Mouse (Mus musculus): ENCODE measurements at regions not wholly inside any gene's neighbourhood (a gene's known extent, or its start where the extent isn't known, plus 50 kb on each side); places are given as distances from the start of the nearest gene placed in this dataset.
A peak's percentile ranks its signal among the peaks of the same experiment; 100 is the strongest.
"Not testable (repeated sequence)": the region's sequence is repeated elsewhere in the genome, so short reads cannot be mapped to it uniquely, and the experiment has no call there.

GRCm38 (mm10) chrX:50602881-50603280 is 174.6 kb upstream of the Olfr1324 start:
- ATAC-seq (ENCODE audit: insufficient number of reproducible peaks, low FRiP score); H3K27ac ChIP-seq (ENCODE audit: poor library complexity, severe bottlenecking); H3K27me3 ChIP-seq (replicated peaks); H3K9me3 ChIP-seq (replicated peaks); H3K4me1 ChIP-seq (replicated peaks); H3K9ac ChIP-seq: not testable (repeated sequence)
- Histone ChIP-seq H3K4me3 (peak overlapping the region; percentile 23; the same call in 1 of the 2 replicates), H3K36me3 (peaks cover 33% of the 10 kb centered on the region), H3K4me2 (peak overlapping the region; percentile 55)
- 67% methylated on average over 3 of the region's 3 CpGs for WGBS

GRCm38 (mm10) chrX:50602461-50602875 is 174.2 kb upstream of the Olfr1324 start:
- H3K9ac ChIP-seq; H3K27me3 ChIP-seq (replicated peaks); ATAC-seq (ENCODE audit: insufficient number of reproducible peaks, low FRiP score); H3K4me1 ChIP-seq (replicated peaks); H3K9me3 ChIP-seq (replicated peaks); H3K27ac ChIP-seq (ENCODE audit: poor library complexity, severe bottlenecking): not testable (repeated sequence)
- H3K4me3 ChIP-seq: peak overlapping the region; percentile 23; the same call in 1 of the 2 replicates
- H3K36me3 ChIP-seq: peaks cover 34% of the 10 kb centered on the region
- 72% methylated on average over 9 of the region's 9 CpGs for WGBS
- peak overlapping the region; percentile 55 for H3K4me2 ChIP-seq

- not testable (repeated sequence) for H3K27me3 ChIP-seq (replicated peaks); H3K27ac ChIP-seq (ENCODE audit: poor library complexity, severe bottlenecking); H3K9me3 ChIP-seq (replicated peaks); H3K9ac ChIP-seq; H3K4me1 ChIP-seq (replicated peaks)
- 56% methylated on average over 3 of the region's 3 CpGs for WGBS
- Histone ChIP-seq H3K4me2 (peak overlapping the region; percentile 46), H3K4me3 (peak overlapping the region; percentile 10), H3K36me3 (peaks cover 39% of the 10 kb centered on the region)
- ATAC-seq (ENCODE audit: insufficient number of reproducible peaks, low FRiP score): 0 out of 2 replicates have a peak, but pooled peaks have one; percentile 36
These were observed 172.0 kb upstream of the Olfr1324 start for GRCm38 (mm10) chrX:50600262-50600661.

GRCm38 (mm10) chrX:50599780-50600179 is 171.5 kb upstream of the Olfr1324 start:
- 65% methylated on average over 4 of the region's 4 CpGs for WGBS
- no peaks in the 10 kb centered on the region for H3K27me3 ChIP-seq (replicated peaks)
- H3K27ac ChIP-seq (ENCODE audit: poor library complexity, severe bottlenecking): no peak overlapping the region
- ATAC-seq (ENCODE audit: insufficient number of reproducible peaks, low FRiP score): no peak
- H3K9ac ChIP-seq: no peak overlapping the region
- H3K4me2 ChIP-seq: peak overlapping the region; percentile 46
- peak overlapping the region; percentile 10 for H3K4me3 ChIP-seq
- H3K36me3 ChIP-seq: peaks cover 39% of the 10 kb centered on the region
- no peaks in the 10 kb centered on the region for H3K4me1 ChIP-seq (replicated peaks)
- no peaks in the 10 kb centered on the region for H3K9me3 ChIP-seq (replicated peaks)

GRCm38 (mm10) chrX:50597626-50598025 is 169.3 kb upstream of the Olfr1324 start:
- H3K27ac ChIP-seq (ENCODE audit: poor library complexity, severe bottlenecking); H3K9me3 ChIP-seq (replicated peaks); H3K27me3 ChIP-seq (replicated peaks); H3K4me1 ChIP-seq (replicated peaks); ATAC-seq (ENCODE audit: insufficient number of reproducible peaks, low FRiP score); H3K9ac ChIP-seq: not testable (repeated sequence)
- H3K36me3 ChIP-seq: peaks cover 45% of the 10 kb centered on the region
- 0 out of 2 replicates have a peak overlapping the region, but pooled peaks have one; percentile 32 for H3K4me2 ChIP-seq
- WGBS: 79% methylated on average over 3 of the region's 3 CpGs
- H3K4me3 ChIP-seq: peak overlapping the region; percentile 18; the same call in 1 of the 2 replicates

GRCm38 (mm10) chrX:50597105-50597504 is 168.8 kb upstream of the Olfr1324 start:
- ATAC-seq (ENCODE audit: insufficient number of reproducible peaks, low FRiP score): no peak
- no peaks in the 10 kb centered on the region for H3K9me3 ChIP-seq (replicated peaks)
- H3K4me1 ChIP-seq (replicated peaks): no peaks in the 10 kb centered on the region
- peak overlapping the region; percentile 18; the same call in 1 of the 2 replicates for H3K4me3 ChIP-seq
- WGBS: 55% methylated on average over 6 of the region's 6 CpGs
- no peaks in the 10 kb centered on the region for H3K27me3 ChIP-seq (replicated peaks)
- peaks cover 46% of the 10 kb centered on the region for H3K36me3 ChIP-seq
- H3K9ac ChIP-seq: no peak overlapping the region
- peak overlapping the region; percentile 32; the same call in 1 of the 2 replicates for H3K4me2 ChIP-seq
- H3K27ac ChIP-seq (ENCODE audit: poor library complexity, severe bottlenecking): no peak overlapping the region

- H3K36me3 ChIP-seq: peaks cover 57% of the 10 kb centered on the region
- WGBS: 70% methylated on average over 4 of the region's 4 CpGs
- H3K4me2 ChIP-seq: not testable (repeated sequence)
These were observed 166.7 kb upstream of the Olfr1324 start for GRCm38 (mm10) chrX:50594976-50595375.

GRCm38 (mm10) chrX:50591477-50591876 is 163.2 kb upstream of the Olfr1324 start:
- Histone ChIP-seq H3K36me3 (peaks cover 44% of the 10 kb centered on the region), H3K4me3 (no peak overlapping the region), H3K9ac (no peak overlapping the region), H3K4me2 (peak overlapping the region; percentile 29; the same call in 1 of the 2 replicates), H3K27ac (ENCODE audit: poor library complexity, severe bottlenecking) (no peak overlapping the region), H3K4me1 (replicated peaks) (no peaks in the 10 kb centered on the region), H3K9me3 (replicated peaks) (no peaks in the 10 kb centered on the region), H3K27me3 (replicated peaks) (no peaks in the 10 kb centered on the region)
- WGBS: 68% methylated on average over 4 of the region's 4 CpGs
- no peak for ATAC-seq (ENCODE audit: insufficient number of reproducible peaks, low FRiP score)

More at GRCm38 (mm10) chrX:50594976-50595375, 166.7 kb upstream of the Olfr1324 start:
- not testable (repeated sequence) for H3K27me3 ChIP-seq (replicated peaks); H3K4me1 ChIP-seq (replicated peaks); ATAC-seq (ENCODE audit: insufficient number of reproducible peaks, low FRiP score); H3K9me3 ChIP-seq (replicated peaks); H3K9ac ChIP-seq; H3K4me3 ChIP-seq; H3K27ac ChIP-seq (ENCODE audit: poor library complexity, severe bottlenecking)

- no peaks in the 10 kb centered on the region for H3K9me3 ChIP-seq (replicated peaks)
- no peak overlapping the region for H3K27ac ChIP-seq (ENCODE audit: poor library complexity, severe bottlenecking)
- 69% methylated on average over 8 of the region's 8 CpGs for WGBS
- H3K4me1 ChIP-seq (replicated peaks): no peaks in the 10 kb centered on the region
- peaks cover 42% of the 10 kb centered on the region for H3K36me3 ChIP-seq
- no peak overlapping the region for H3K9ac ChIP-seq
- no peaks in the 10 kb centered on the region for H3K27me3 ChIP-seq (replicated peaks)
- no peak overlapping the region for H3K4me3 ChIP-seq
- no peak for ATAC-seq (ENCODE audit: insufficient number of reproducible peaks, low FRiP score)
- peak overlapping the region; percentile 29 for H3K4me2 ChIP-seq
These were observed 162.5 kb upstream of the Olfr1324 start for GRCm38 (mm10) chrX:50590673-50591341.

GRCm38 (mm10) chrX:50588892-50589291 is 160.6 kb upstream of the Olfr1324 start:
- no peaks in the 10 kb centered on the region for H3K4me1 ChIP-seq (replicated peaks)
- WGBS: 72% methylated on average over 6 of the region's 6 CpGs
- peaks cover 47% of the 10 kb centered on the region for H3K36me3 ChIP-seq
- no peaks in the 10 kb centered on the region for H3K27me3 ChIP-seq (replicated peaks)
- H3K9ac ChIP-seq: no peak overlapping the region
- no peak overlapping the region for H3K4me3 ChIP-seq
- no peak for ATAC-seq (ENCODE audit: insufficient number of reproducible peaks, low FRiP score)
- no peaks in the 10 kb centered on the region for H3K9me3 ChIP-seq (replicated peaks)
- no peak overlapping the region for H3K4me2 ChIP-seq
- H3K27ac ChIP-seq (ENCODE audit: poor library complexity, severe bottlenecking): no peak overlapping the region

- Histone ChIP-seq H3K36me3 (peaks cover 32% of the 10 kb centered on the region), H3K4me3 (peak overlapping the region; percentile 25), H3K27me3 (replicated peaks) (no peaks in the 10 kb centered on the region), H3K4me2 (peak overlapping the region; percentile 36; the same call in 1 of the 2 replicates), H3K4me1 (replicated peaks) (no peaks in the 10 kb centered on the region), H3K27ac (ENCODE audit: poor library complexity, severe bottlenecking) (no peak overlapping the region), H3K9ac (no peak overlapping the region), H3K9me3 (replicated peaks) (no peaks in the 10 kb centered on the region)
- 67% methylated on average over 12 of the region's 12 CpGs for WGBS
- ATAC-seq (ENCODE audit: insufficient number of reproducible peaks, low FRiP score): no peak
These were observed 155.7 kb upstream of the Olfr1324 start for GRCm38 (mm10) chrX:50583741-50584580.

All from heart, embryonic 12.5 days (tissue).